Mouse (Mus musculus): Measurements from ENCODE around the gene Gm8247. TPM values are rescaled to one million over a fixed set of nuclear protein-coding genes. Genes with fewer than 3 reads are reported as not detected.

Gm8247 gene
- polyA plus RNA-seq (2012), result not detected in 2 replicates

DNA sequence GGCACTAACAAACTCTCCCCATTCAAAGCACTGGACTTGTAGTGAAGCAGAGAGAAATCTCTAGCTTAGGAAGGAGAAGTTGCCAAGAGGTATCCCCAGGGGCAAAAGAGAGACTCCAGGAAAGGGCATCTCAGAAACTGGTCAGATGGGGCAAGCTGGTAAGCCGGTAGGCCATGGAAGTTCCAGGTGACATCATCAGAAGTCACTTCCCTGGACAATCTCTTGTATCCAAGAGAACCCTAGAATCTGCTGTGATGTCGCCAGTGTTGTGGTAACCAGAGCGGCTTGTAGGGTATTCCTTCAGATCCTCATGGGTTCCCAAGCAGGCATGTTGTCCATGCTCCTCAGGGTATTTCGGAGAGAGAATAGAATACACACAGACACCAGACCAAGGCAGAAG lies at the start of gene Gm8247:
Gene Gm8247 (plus strand): TSS at position 301 of the 400 bp plus-strand sequence.

DNA sequence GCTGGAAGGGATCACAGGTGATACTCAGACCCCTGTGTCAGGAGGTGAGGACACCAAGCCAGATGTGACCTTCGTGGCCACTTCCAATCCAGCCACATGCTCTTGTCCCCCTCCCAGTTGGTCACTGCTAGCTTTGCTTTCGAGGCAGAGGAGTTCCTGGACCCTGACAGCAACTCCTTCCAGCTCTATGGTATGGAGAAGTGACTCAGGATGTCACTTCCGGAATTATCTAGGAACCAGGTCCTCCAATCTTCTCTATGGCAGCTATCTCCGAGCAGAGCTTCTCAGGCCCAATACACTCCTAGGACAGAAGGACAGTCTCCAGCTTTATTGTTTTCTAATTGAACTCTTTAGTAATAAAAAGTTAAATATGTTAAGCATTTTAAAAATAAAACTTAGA lies 44.8 kb downstream of the Gm8247 start, which contains the start of gene Gm5624:
Gene Gm5624 (minus strand): TSS at position 202 of the 400 bp plus-strand sequence.

Other genes starting within 250 kb of the Gm8247 start
- not detected in 2 replicates for gene Gm5930, start 244.6 kb upstream of the Gm8247 start, polyA plus RNA-seq (2012)
- gene Gm8229, start 217.8 kb upstream of the Gm8247 start, polyA plus RNA-seq (2012), result not detected in 2 replicates
- not detected in 2 replicates for gene Gm3371, start 172.5 kb upstream of the Gm8247 start, polyA plus RNA-seq (2012)
- not detected in 2 replicates for gene Gm8232, start 149.5 kb upstream of the Gm8247 start, polyA plus RNA-seq (2012)
- gene BC061237, start 90.7 kb upstream of the Gm8247 start, polyA plus RNA-seq (2012), result not detected in 2 replicates
- not detected in 2 replicates for gene Gm17093, start 64.9 kb upstream of the Gm8247 start, polyA plus RNA-seq (2012)
- not detected in 2 replicates for gene Gm5624, start 44.8 kb downstream of the Gm8247 start, polyA plus RNA-seq (2012)
- gene Gm8257, start 123.3 kb downstream of the Gm8247 start, polyA plus RNA-seq (2012), result not detected in 2 replicates
- not detected in 2 replicates for gene Gm8267, start 167.2 kb downstream of the Gm8247 start, polyA plus RNA-seq (2012)